15 mouse cellular contexts compared by ENCODE assay signal in the genomic region with DNA sequence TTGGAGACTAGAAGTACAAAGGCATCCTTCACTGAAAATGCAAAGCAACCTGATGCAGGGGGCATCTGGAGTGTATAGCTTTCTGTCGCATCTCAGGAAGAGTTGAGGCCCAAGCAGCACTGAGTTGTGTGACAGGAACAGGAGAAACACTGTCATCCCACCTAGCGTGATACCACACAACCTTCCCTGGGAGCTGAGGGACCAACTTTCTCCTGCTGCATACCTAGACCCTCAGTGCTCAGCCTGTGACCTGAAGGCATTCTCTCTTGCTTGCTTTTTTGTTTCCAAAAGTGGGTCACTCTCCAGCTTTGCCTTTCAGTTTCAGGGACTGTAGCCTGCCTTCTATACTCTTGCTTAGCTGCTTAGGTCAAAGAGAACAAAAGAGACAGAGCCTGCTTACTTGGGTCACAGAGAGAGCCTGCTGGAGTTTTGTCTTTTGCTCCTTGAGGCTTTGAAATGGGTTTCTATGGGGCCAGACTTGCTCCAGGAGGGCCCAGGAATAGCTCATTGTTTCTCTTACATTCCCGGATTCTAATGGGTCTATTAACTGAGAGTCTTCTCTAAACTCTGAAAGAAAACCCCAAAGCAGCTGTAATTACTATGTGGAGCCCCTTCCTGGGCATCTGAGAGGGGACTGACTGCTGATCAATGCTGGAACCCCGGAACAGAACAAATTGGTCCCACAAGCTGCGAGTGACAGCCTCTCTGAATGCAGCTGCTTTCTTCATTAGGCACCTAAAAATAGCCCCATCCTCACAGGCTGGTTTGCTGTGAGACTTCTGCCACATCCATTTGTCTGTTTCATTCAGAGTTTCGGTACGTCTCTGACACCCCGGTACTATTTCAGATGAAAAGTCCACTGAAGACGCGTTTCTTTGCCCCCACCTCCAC.
A peak's percentile ranks its signal among the peaks of the same experiment; 100 is the strongest.
DNase-seq lines count a peak whose midpoint lies in the region; ATAC-seq and TF ChIP-seq lines count a peak whose summit lies in the region.
"Had no signal": no experiment of that assay in that cellular context is flagged by ENCODE, and none has a peak within 500 bp of the region (broad histone marks: within the 10 kb centered on the region; RNA-seq: fewer than 3 reads in every experiment).

No protein-coding gene starts in this region.

- 27% methylated on average over 10 of the region's 10 CpGs for WGBS in hindbrain, embryonic 10.5 days
- 14% methylated on average over 10 of the region's 10 CpGs for WGBS in hindbrain, postnatal 0 days
- WGBS in forebrain, postnatal 0 days: 13% methylated on average over 10 of the region's 10 CpGs

- H3K36me3 ChIP-seq in hindbrain, embryonic 10.5 days: no peaks in the 10 kb centered on the region
- no peaks in the 10 kb centered on the region for H3K36me3 ChIP-seq in hindbrain, postnatal 0 days (ENCODE audit: insufficient read depth, low read length)
- no peaks in the 10 kb centered on the region for H3K36me3 ChIP-seq in forebrain, postnatal 0 days (ENCODE audit: insufficient read depth)
- H3K36me3 ChIP-seq: stomach, embryonic 15.5 days had no signal

- no peak overlapping the region for H3K4me3 ChIP-seq in hindbrain, embryonic 10.5 days
- no peak overlapping the region for H3K4me3 ChIP-seq in hindbrain, postnatal 0 days (ENCODE audit: low read length)
- no peak overlapping the region for H3K4me3 ChIP-seq in forebrain, postnatal 0 days (ENCODE audit: low read depth, low read length)
- H3K4me3 ChIP-seq: myocyte; stomach, embryonic 15.5 days had no signal

- TF ChIP-seq CTCF in hindbrain, postnatal 0 days (IDR thresholded peaks at IDR 0.05; ENCODE audit: low read depth): no peak
- TF ChIP-seq CTCF in forebrain, postnatal 0 days (IDR thresholded peaks at IDR 0.05; ENCODE audit: low read depth): no peak

- H3K4me1 ChIP-seq in hindbrain, embryonic 10.5 days (replicated peaks): peaks cover 36% of the 10 kb centered on the region
- peaks cover 21% of the 10 kb centered on the region for H3K4me1 ChIP-seq in hindbrain, postnatal 0 days (ENCODE audit: insufficient read depth, low read length)
- peaks cover 30% of the 10 kb centered on the region for H3K4me1 ChIP-seq in forebrain, postnatal 0 days (ENCODE audit: insufficient read depth)
- H3K4me1 ChIP-seq: stomach, embryonic 15.5 days had no signal

- no peak overlapping the region for H3K9ac ChIP-seq in hindbrain, postnatal 0 days (replicated peaks; ENCODE audit: low read length)
- no peak overlapping the region for H3K9ac ChIP-seq in forebrain, postnatal 0 days
- H3K9ac ChIP-seq: liver, embryonic 14.5 days; stomach, embryonic 15.5 days had no signal

- H3K27ac ChIP-seq in hindbrain, embryonic 10.5 days: peak overlapping the region; percentile 62
- H3K27ac ChIP-seq in hindbrain, postnatal 0 days: no peak overlapping the region
- peak overlapping the region; percentile 69 for H3K27ac ChIP-seq in forebrain, postnatal 0 days (ENCODE audit: low read depth, low read length)
- H3K27ac ChIP-seq: liver, embryonic 14.5 days; stomach, embryonic 15.5 days had no signal

- H3K4me2 ChIP-seq in hindbrain, postnatal 0 days (ENCODE audit: low read depth, low read length): no peak overlapping the region
- H3K4me2 ChIP-seq in forebrain, postnatal 0 days (ENCODE audit: low read depth): peak overlapping the region; percentile 23; the same call in 1 of the 2 replicates
- H3K4me2 ChIP-seq: stomach, embryonic 15.5 days had no signal

- no peaks in the 10 kb centered on the region for H3K9me3 ChIP-seq in hindbrain, embryonic 10.5 days
- no peaks in the 10 kb centered on the region for H3K9me3 ChIP-seq in hindbrain, postnatal 0 days (ENCODE audit: low read length)
- H3K9me3 ChIP-seq in forebrain, postnatal 0 days (ENCODE audit: low read length): no peaks in the 10 kb centered on the region
- H3K9me3 ChIP-seq: stomach, embryonic 15.5 days had no signal

- DNase-seq in hindbrain, embryonic 10.5 days (ENCODE audit: low spot score): no peak
- DNase-seq in hindbrain, postnatal 0 days (ENCODE audit: low spot score): no peak
- DNase-seq in right cerebral cortex, adult 18-20 months: peak; percentile 40
- no peak for DNase-seq in right cerebral cortex, postnatal 4 days
- peak; percentile 63 for DNase-seq in forebrain, postnatal 0 days
- peak; percentile 32 for DNase-seq in retina, postnatal 1 day
- no peak for DNase-seq in kidney, postnatal 14 days
- no peak for DNase-seq in ovary, postnatal 14 days (ENCODE audit: low spot score)
- DNase-seq: cerebellum, postnatal 14 days; gastrocnemius, postnatal 14 days; lung, postnatal 36 days had no signal

- ATAC-seq in hindbrain, postnatal 0 days: no peak
- peak; percentile 53 for ATAC-seq in forebrain, postnatal 0 days
- ATAC-seq: intestine, embryonic 16.5 days had no signal

- no peaks in the 10 kb centered on the region for H3K27me3 ChIP-seq in hindbrain, embryonic 10.5 days (ENCODE audit: insufficient read depth, poor library complexity, severe bottlenecking)
- no peaks in the 10 kb centered on the region for H3K27me3 ChIP-seq in hindbrain, postnatal 0 days (ENCODE audit: insufficient read depth, low read length)
- no peaks in the 10 kb centered on the region for H3K27me3 ChIP-seq in forebrain, postnatal 0 days (ENCODE audit: insufficient read depth, low read length)
- H3K27me3 ChIP-seq: stomach, embryonic 15.5 days had no signal

Comparison
In these comparisons a context has a peak if more than half of its experiments do, and no peak if none do; other contexts are left out.
1. DNase-seq: peak in right cerebral cortex, adult 18-20 months (single experiment), forebrain, postnatal 0 days (single experiment) and retina, postnatal 1 day (single experiment); none in hindbrain, embryonic 10.5 days (single experiment), hindbrain, postnatal 0 days (single experiment), right cerebral cortex, postnatal 4 days (single experiment), kidney, postnatal 14 days (single experiment) and ovary, postnatal 14 days (single experiment).